Mouse (Mus musculus) right cerebral cortex, postnatal 25 days (tissue): Measurements from ENCODE around the gene Wdpcp.

ENCODE experiments used
- DNase-seq: peaks from one replicate; pipeline ENCODE4 v3.0.0; 2022

Wdpcp gene

DNA sequence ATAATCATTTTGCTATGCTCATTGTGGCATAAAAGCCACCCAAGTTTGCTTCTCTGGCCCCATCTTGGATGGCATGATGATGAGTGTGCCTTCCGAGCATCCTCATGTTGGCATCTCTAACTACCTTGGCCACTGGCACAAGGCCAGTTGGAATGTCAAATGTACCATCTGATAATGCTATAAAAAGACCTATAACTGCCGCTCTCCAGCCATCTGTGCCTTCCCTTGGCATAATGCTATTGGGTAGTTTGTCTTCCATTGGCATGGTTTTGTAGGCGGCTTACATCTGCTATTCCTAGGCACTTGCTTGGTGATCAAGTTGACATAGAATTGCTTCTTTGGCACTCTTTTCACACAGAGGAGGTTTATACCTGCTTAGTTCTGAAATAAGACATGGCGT is 191.2 kb downstream of the Wdpcp start:
- peak; percentile 6 for DNase-seq

DNA sequence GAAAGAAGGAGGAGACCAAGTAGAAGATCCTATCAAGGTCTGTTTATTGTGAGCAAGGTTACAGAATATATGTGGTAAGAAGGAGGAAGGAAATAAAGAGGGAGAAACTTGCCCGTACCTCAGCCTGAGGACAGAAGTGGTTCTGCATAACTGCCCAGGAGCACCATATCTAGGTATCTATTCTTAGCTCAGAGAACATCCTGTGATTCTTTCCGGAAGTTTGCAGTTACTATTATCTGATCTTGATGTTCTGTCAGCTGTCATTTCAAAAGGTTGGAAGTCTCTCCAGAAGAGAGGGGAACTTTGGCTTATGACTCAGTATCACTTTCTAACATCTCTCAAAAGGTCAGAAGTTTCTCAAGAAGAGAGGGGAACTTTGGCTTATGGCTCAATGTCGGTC is 216.8 kb downstream of the Wdpcp start:
- no peak for DNase-seq

DNA sequence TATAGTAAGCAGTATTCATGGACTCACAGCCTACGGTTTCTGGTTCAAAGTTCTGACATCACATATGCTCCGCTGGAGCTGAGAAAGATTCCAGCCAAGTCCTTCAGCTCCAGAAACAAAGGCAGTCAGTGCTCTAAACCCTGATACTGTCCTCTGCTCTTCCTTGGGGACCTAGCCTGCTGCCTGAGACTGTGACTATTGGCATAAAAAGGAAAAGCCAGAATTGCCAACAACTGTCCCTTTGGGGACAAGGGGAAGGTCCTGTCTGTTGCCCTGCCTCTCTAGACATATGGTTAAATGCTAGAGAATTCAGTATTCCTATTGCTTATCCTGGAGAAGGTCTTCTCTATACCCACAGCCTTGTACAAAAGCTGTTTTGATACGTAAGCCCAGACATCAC is 252.9 kb downstream of the Wdpcp start:
- DNase-seq: no peak

DNA sequence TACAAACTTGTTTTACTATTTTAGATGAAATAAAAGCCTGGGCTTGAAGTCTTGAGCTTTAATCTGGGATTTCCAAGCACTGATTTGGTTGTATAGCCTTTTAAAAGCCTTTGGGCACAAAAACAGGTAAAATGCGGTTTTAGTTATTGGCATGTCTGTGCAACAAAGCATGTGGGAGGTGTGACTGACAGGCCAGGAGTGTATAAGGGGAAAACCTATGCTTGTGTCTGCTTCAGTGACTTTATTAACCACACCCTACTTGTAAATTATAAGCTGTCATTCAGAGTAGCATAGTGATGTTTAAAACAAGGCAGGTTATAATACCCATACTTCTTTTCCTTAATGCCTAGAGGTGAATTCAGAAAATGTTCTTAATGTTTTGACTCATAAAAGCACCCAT is 254.5 kb downstream of the Wdpcp start:
- DNase-seq: no peak

DNA sequence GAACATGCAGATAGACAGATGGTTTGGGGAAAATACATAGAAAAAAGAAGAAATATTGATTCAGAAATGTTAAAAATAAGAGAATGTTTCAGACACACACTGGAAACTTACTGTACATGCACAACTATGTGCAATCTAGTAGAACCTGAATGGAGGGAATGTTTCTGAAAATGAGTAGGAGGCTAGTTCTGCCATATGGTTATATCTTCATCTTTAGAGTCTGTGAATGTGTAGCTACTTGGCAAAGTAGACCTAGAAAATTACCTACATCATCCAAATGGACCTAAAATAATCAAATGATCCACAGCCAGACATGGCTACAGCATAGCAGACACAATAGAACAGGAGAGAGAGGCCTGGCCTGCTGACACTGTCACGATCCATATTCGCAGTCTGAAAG is 275.0 kb downstream of the Wdpcp start:
- no peak for DNase-seq

DNA sequence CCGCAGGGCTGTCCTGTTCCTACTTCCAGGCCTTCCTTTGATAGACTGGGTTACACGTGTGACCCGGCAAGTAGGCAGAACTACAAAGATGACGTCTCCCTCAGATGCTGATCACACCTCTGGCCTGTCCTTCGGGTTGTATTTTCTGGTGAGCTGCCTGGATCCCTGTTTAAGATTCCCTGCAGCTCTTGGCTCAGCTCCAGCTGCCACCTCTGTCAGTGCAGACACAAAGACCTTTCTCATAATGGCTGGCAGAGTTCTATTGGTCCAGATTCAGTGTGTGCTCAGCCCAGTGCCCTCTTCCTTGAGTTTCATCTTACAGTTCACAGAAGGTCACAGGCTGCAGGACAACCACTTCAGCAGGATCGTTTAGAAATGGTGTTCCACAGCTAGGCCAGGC is 292.0 kb downstream of the Wdpcp start:
- DNase-seq: no peak

DNA sequence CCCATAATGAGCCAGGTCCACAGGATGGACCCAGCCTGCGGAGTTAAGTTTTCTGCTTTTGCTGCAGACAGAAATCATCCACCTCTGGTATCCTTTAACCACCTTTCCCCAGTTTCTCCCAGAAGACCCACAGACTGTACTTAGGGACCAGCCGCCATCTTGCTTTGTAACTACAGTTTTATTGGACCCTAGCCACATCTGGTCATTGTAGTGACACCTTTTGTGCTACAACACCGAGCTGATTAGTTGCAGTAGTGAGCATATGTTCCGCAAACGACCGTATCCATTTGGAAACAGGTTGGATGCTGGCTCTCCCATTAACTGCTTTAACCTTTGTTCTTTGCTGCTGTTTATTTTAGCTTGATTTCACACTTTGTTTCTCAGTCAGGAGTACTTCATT is 292.5 kb downstream of the Wdpcp start:
- no peak for DNase-seq

DNA sequence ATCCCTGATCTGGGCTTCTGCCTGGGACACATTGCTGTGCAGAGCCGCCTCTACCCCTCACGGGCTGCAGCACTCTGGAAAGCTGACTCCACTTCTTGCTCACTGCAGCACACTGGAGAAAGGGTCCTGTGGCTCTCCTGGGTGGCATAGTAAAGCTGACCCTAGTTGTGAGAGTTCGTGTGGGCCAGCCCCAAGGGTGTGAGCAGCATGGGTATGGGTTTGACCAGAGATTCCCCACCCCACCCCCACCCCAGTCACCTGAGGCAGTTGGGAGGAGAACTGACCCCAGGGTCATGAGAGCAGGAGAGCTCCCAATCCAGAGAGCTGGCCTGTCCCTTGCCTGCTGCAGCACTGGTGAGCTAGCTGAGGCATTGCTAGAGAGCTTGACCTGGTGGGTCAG is 296.6 kb downstream of the Wdpcp start:
- no peak for DNase-seq

DNA sequence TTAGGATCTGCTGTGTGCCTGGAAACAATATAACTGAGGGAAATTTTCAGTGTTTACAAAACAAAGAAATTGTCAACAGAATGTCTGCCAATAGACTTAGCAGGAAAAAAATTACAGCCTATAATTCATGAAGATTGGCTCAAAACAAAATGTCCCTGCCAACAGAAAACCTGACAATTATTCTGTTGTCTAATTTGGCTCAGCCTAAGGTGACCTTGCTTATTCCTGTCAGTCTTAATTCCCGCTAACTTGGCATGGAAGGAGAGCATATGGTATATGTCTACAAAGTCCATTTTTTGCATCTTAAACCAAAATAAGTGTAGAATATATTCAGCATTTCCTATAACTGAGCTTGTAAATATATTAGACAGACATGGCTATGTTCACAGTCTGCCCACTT is 298.8 kb downstream of the Wdpcp start:
- no peak for DNase-seq

DNA sequence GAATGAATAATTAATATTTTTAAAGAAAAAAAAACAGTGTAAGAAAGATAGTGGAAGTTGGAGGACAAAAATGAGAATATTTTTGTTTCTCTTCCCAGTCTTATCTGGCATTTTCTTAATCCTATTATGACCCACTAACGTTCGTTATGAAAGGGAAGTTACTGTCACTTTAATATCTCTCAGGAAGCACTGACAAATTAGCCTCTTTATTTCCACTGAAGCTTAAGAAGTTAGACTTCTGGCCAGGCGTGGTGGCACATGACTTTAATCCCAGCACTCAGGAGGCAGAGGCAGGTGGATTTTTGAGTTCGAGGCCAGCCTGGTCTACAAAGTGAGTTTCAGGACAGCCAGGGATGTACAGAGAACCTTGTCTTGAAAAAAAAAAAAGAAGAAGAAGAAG is 299.7 kb downstream of the Wdpcp start:
- DNase-seq: no peak

DNA sequence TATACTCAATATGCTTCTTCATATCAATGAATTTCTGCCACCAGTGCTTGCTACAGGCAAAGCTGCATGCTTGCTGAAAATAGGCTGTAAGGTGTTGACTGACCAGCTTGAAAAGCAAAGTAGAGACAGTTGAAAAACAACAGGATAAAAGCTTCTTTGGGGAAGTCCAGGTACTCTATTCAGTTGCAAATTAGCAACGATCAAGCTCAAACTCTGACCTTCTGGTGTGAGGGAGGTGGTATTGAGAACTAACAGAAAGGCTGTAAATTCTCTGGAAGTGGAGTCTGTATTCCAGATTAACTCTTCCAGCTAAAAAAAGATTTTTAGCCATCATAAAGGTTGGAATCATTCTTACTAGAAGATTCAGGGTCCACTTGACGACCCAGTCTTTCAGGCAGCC is 303.0 kb downstream of the Wdpcp start:
- no peak for DNase-seq

DNA sequence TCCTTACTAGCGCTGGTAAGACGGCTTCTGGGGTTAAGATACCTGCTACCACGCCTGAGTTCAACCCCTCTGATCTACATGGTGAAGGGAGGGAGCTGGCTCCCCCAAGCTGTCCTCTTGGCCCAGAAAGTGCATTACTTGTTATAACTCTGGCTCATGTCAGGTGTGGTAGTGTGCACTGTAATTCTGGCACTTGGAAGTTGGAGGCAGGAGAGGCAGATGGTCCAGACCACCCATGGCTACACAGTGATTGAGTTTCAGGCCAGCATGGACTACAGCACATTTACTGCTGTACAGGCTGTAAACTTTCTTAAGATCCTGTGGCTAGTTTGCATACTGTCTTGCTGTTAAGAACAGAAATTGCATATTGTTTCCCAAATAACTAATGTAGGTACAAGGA is 322.7 kb downstream of the Wdpcp start:
- no peak for DNase-seq

DNA sequence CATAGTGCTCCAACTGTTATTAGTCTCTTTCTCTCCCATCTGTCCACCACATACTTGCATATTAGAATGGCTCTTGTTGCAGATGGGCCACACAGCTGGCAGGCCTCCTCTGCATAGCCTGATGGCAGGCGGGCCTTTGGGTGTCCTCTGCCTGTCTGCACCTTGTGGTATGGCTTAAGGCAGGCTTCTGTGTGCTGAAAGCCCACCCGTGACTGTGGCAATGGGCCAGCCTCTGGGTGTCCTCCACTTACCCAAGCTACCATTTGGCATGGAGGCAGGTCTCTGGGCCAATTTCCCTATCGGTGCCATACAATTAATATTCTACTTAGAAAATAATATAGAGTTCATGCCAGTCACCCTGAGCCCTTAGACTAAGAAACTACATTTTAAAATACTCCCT is 350.5 kb downstream of the Wdpcp start:
- no peak for DNase-seq
